Mouse (Mus musculus) embryo, embryonic 10 days (tissue): Measurements from ENCODE around the gene Rpap2.
A peak's percentile ranks its signal among the peaks of the same experiment; 100 is the strongest.

Experiments used
- DNase-seq: peaks from one replicate; pipeline ENCODE4 v3.0.0-alpha.2; 2015; ENCODE audit warnings: low spot score

Rpap2 gene

GRCm38 (mm10) chr5:107597301-107598077 is at the start of gene Rpap2, which contains the start of gene Glmn:
Rpap2 (plus strand) TSS chr5:107597373.
Glmn (minus strand) TSS chr5:107597888.
- DNase-seq: peak; percentile 84

GRCm38 (mm10) chr5:107547955-107548354 is 49.2 kb upstream of the Rpap2 start:
- DNase-seq: no peak

GRCm38 (mm10) chr5:107548444-107548843 is 48.7 kb upstream of the Rpap2 start:
- no peak for DNase-seq

- DNase-seq: no peak
These were observed 42.8 kb upstream of the Rpap2 start for GRCm38 (mm10) chr5:107554336-107554735.

GRCm38 (mm10) chr5:107556969-107557368 is 40.2 kb upstream of the Rpap2 start:
- DNase-seq: no peak

GRCm38 (mm10) chr5:107569148-107569547 is 28.0 kb upstream of the Rpap2 start:
- no peak for DNase-seq

- DNase-seq: peak; percentile 14
These were observed 1.2 kb downstream of the Rpap2 start for GRCm38 (mm10) chr5:107598380-107598779.

- DNase-seq: peak; percentile 80
These were observed 14.1 kb downstream of the Rpap2 start for GRCm38 (mm10) chr5:107611224-107611623.

- DNase-seq: no peak
These were observed 20.8 kb downstream of the Rpap2 start for GRCm38 (mm10) chr5:107617986-107618385.

- no peak for DNase-seq
These were observed 24.2 kb downstream of the Rpap2 start for GRCm38 (mm10) chr5:107621327-107621726.

GRCm38 (mm10) chr5:107633651-107634050 is 36.5 kb downstream of the Rpap2 start:
- no peak for DNase-seq

GRCm38 (mm10) chr5:107637106-107637505 is 39.9 kb downstream of the Rpap2 start:
- DNase-seq: no peak

GRCm38 (mm10) chr5:107638366-107638765 is 41.2 kb downstream of the Rpap2 start:
- DNase-seq: no peak

- DNase-seq: no peak
These were observed 47.4 kb downstream of the Rpap2 start for GRCm38 (mm10) chr5:107644595-107644994.

- DNase-seq: no peak
These were observed 48.8 kb downstream of the Rpap2 start for GRCm38 (mm10) chr5:107645935-107646334.

GRCm38 (mm10) chr5:107647580-107647979 is 50.4 kb downstream of the Rpap2 start:
- DNase-seq: no peak

- DNase-seq: no peak
These were observed 51.5 kb downstream of the Rpap2 start for GRCm38 (mm10) chr5:107648552-107649125.

GRCm38 (mm10) chr5:107649680-107650079 is 52.5 kb downstream of the Rpap2 start:
- DNase-seq: no peak

GRCm38 (mm10) chr5:107650427-107650826 is 53.3 kb downstream of the Rpap2 start:
- DNase-seq: no peak

GRCm38 (mm10) chr5:107652055-107652660 is 55.0 kb downstream of the Rpap2 start:
- no peak for DNase-seq

- no peak for DNase-seq
These were observed 81.2 kb downstream of the Rpap2 start for GRCm38 (mm10) chr5:107678392-107678791.

- no peak for DNase-seq
These were observed 84.1 kb downstream of the Rpap2 start for GRCm38 (mm10) chr5:107681300-107681699.

GRCm38 (mm10) chr5:107684380-107684779 is 87.2 kb downstream of the Rpap2 start:
- DNase-seq: no peak
